Mouse (Mus musculus) gastrocnemius, adult 8-10 months (tissue): ENCODE measurements around the gene Rapgef5. TPM values are rescaled to one million over a fixed set of nuclear protein-coding genes. Genes with fewer than 3 reads are reported as not detected.

Experiments used
- DNase-seq, 2 experiments: peaks; one replicate each; pipeline ENCODE4 v3.0.0; 2022; ENCODE audit warnings: low spot score in 2 of 2
- total RNA-seq, 4 experiments: library from RNA; stranded (reverse); gene quantifications; 2 replicates each; pipeline ENCODE4 v1.2.4; 2022

The Rapgef5 gene
- total RNA-seq, 4 experiments from 2014 or later: 2.5 to 4.2 (median 3.2) TPM

DNA sequence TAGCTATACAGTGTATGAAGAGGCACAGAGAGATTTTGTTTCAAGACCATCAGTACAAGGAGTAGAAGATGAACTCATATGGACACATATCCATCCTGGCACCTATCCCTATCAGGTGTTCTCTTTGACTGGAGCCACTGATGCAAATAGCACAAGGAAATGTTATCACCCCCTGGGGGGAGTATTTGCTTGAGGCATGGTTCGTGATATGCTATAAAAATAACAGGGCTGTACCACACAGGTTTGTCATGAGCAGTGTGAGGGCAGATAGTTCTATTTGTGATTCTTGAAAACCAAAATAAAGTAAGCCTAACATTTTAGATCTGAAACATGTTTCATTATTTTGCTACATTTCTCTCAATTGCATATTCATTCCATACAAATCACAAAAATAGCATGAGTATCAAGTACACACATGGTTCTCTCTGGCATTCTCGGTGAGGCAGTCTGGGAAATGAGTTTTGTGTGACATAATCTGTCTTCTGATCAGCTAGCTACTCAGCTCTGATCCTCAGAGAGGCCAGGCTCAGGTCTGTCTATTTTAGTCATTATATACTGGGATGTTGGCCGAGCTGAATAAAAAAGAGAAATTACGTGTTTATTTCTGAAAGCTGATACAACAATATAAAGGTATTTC is 12.3 kb downstream of the Rapgef5 start:
- DNase-seq: no peak

DNA sequence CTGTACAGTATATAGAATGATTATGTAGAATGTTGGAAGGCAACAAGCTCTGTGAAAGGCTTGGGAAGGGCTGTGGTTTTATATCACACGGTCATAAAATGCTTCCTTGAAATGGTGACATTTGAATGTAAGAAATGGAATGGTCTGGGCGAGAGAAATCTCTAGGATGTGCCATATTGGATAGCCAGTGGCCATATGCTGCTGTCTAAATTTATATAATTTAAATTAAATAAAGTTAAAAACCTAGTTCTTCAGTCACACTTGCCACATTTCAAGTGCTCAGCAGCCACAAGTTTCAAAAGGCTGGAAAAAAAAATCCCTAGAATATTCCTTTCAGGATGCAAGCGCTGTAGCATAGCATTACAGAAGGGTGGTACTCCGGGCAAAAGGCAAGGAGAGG is 14.8 kb downstream of the Rapgef5 start:
- no peak for DNase-seq

DNA sequence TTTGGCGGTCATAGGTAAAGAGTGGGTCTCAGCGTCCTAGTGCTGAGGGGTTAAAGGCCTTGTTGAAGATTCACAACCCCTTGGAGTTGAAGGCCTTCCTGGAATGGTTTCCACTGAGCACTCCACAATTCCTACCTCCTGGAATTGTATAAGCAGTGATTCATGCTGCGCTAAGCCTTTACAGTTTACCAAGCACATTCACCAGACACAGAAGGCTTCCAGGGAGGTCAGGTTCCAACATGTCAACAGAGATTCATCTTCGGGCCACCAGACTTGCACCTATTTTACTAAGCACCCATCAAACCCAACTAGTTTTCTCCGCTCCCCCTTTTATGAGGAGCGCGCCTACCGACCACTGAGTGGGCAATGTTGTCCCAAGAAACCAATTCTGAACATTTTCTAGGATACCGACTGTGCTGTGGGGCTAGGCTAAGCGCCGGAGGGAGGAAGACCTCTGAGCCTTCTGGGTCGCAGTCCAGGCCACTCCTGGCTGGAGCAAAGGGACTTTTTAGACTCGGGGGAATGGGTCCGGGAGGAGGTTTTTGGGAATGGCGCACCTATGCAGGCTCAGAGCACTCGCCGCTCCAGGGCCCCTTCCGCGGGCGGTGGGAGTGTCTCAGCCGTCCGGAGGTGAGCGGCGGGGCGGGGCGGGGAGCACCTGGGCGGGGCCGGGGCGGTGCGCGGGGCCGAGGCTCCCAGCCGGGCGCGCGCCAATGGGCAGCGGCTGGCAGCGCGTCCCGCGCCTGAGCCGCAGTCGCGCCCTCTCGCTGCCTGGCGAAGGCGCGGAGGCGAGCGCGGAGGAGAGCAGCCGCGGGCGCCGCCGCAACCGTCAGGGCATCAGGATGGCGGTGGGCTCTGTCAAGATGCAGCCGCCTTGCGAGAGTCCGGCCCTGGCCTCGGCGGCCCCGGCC is 17.2 kb downstream of the Rapgef5 start:
- DNase-seq: no peak

DNA sequence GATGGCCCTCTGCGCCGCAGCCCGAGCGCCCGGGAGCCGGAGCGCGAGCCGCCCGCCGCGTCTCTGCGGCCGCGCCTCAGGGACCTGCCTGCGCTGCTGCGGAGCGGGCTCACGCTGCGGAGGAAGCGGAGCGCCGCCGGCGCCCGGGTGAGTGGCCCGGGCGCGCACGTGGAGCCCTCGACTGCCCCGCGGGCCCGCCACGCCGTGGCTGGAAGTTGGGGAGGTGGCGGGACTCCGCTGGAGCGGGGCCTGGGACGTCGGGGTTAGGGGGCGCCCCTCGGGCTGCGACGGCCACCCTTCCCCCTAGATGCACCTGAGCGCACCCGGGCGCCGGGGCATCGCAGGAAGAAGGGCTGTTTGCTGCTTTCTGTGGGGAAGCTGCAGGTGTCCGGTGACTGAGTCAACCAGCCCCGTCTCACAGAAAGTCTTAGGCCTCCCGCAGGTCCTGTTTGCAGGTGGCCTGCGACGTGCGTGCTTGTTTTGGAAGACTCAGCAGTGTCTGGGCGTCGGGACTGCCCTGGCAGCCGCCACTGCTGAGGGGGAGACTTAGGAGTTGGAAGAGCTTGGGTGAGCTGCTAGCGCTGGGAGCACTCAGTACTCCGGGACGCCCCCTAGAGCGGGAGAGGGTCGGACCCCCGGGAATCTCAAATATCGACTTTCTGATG is 17.9 kb downstream of the Rapgef5 start:
- no peak for DNase-seq

DNA sequence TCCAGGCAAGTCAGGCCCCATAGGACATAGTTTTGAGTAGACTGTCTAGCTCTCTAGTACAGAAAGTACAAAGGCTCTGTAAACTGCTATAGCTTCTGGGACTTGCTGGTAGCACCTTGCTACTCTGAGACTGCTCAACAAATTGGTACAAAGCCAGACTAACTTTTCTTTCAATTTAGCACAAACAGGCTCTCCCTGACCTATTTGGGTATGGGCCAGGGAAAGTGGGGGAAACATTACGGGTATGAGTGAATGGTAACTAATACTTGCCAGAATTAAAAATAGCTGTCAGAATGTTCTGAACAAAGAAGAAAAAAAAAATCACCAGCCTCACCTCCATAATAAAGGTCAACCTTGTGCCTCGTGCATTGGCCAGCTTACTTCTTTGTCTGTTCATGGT is 24.1 kb downstream of the Rapgef5 start:
- no peak for DNase-seq

DNA sequence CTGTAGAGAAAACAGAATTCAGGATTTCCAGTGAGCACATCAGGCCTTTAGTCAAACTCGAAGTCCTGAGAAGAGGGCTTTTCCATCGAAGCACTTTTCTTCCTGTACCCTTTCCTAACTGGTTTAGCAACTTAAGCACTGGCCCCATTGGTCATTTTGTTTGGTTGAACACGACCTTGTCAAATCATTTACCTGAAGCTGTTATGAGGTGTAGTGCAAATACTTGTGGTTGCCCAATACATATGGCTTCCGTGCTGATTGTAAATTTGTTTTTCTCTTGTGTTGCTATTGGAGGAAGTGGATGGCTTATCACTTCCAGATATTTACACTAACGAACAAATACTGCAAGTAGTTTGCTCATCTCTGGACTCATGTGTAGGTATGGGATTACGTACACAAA is 29.0 kb downstream of the Rapgef5 start:
- no peak for DNase-seq

DNA sequence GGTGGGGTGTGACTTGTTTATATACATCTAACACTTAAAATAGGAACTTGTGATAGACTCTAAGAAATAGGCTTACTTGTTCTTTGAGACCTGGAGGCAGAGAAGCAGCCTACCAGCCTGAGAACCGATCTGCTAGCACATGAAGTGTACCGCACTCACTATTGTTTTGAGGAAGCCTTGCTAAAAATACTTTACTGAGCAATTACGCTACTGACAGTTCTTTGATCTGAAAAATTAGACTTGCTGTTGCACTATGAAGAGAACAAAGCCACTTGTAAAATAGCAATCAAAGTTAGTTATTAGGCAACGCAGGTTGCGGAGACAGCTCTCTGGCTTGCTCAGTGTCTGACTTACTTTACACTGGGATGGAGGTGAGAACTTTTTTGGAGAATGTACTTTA is 37.1 kb downstream of the Rapgef5 start:
- DNase-seq: no peak

DNA sequence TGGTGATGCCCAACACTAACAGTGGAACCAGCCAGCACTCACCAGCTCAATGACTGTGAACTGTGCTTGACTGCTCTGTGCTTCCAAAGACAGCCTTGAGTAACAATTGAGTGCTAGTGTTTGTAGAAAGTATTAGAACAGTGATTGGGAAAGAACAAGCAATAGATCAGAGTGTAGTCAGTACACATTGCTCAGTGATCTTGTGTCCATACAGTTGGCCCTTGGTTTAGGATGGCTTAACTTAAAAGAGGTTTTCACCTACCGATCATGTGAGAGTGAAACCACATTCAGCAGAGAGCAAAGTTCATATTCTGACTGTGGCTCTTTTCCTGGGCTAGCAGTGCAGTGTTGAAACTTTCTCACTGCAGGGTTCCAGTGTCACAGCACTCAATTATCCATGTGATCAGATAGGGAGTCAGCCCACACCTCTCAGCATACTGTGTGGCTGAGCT is 38.4 kb downstream of the Rapgef5 start:
- no peak for DNase-seq

DNA sequence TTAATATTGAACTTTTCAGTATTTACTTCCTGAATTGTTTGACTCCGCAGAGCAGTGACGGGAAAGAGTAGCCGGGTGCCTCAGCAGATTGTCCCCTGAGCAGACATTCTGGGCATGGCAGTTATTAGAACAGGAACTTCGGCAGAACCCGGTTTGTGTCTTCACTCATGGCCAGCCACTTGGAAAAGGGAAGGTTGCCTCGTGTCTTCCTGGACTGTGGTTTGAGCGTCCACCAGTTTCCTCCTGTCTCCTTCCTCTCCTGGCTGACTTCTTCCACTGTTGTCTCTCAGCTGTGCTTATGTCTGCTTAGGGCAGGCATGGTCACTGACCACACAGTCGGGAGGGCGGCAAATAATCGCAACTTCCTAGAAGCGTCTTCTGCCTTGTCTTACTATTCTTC is 44.2 kb downstream of the Rapgef5 start:
- no peak for DNase-seq

DNA sequence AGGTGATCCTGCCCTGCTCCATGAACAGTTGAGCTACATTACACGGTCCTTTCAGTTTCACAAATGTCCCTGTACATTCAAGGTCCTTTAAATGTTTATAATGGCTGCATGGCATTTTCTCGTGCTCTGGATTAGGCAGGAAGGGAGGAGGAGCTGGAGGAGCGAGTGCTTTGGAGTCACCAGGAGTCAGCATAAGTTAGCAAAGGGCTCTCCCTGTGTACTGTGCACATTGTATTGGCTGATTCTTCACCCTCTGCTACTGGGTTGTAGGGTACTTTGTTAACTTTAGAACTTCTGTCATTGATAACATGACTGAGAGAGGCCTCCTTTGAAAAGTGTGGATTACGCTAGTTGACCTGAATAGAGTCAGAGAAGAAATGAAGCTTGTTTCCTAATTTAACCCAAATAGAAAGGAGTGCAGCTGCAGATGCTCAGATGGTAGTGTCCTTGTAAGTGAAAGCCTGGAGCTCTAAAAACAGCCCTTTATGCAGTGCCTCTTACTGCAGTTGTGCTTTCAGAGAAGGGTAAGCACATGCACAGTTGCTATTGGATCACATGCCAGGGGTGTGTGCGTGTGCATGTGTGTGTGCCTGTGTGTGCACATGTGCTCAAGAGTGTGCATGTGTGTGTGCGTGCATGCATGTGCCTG is 45.3 kb downstream of the Rapgef5 start:
- no peak for DNase-seq

DNA sequence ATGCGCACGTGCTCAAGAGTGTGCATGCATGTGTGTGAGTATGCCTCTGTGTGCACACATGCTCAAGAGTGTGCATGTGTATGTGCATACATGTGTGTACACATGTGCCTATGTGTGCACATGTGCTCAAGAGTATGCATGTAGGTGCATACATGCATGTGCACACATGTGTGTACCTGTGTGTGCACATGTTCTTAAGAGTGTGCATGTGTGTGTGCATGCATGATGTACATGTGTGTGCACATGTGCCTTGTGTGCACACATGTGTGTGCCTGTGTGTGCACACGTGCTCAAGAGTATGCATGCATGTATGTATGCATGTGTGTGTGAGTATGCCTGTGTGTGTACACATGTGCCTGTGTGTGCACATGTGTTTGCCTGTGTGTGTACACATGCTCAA is 45.8 kb downstream of the Rapgef5 start:
- DNase-seq: no peak

DNA sequence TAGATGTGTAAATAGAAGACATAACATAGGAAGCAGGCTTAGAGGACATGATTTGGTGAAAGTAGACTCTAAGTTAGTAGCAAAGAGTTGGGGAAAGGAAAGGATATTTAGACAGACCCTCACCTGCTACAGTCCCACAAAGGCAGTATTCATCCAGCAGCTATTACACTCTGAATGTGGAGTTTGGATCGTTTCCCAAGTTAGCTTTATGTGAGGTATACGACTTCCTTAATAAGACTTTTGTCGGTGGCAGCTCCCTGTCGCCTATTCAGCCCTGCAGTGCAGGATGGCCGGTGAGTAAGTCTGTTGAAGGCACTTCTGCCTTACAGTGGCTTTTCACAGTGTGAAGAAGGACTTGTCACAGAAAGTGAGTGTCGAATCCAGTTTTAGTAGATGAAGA is 47.6 kb downstream of the Rapgef5 start:
- no peak for DNase-seq

DNA sequence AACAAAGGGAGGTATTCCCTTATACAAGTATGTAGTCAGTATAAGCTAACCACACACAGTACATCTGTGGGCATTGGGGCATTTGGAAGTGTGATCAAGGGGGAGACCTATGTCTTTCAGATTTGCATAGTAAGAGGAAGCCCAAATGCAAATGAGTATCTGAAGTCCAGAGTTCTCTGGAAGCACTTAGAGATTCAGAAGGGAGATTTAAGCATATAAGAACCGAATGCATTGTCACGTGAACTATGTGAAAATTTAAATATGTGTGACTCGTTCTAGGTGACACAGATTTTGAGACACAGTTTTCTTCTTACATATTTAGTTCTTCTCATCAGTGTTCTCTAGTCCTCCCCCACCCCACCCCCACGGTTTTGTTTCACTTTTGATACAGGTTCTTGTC is 50.0 kb downstream of the Rapgef5 start:
- no peak for DNase-seq

DNA sequence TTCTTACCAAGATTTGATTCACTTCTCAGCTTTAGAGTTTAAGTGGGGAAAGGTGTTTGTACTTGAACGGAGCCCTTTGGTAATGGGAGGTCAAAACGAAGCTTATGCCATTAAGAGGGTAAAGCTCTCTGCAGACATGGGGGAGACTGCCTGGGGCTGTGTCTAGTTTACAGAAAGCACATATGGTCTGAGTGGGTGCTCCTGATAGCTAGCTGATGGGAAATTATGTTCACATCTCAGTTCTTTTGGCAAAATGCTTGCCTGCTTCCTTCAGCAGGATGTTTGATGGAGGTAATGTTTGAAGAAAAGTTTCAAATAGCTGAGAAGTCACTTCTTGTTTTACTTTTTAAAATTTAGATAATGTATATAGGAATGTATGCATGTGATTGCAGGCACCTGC is 53.4 kb downstream of the Rapgef5 start:
- no peak for DNase-seq

DNA sequence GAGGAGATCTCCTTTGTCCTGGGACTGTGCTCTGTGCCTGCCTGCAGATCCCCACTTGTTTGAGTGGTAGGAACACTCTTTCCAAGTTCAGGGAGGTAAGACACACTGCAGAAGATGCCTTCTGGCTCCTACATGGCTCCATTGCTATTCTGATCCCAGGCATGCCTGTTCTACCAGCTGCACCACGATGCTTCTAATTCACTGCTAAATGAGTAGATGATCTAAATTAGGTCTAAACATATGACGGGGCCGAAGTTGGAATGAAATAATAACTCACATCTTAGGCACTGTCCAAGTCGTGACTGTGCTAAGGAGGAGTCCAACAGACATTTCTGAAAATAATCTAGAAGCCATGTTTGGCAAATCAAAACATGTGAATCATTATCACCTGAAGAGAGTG is 68.0 kb downstream of the Rapgef5 start:
- DNase-seq: no peak

DNA sequence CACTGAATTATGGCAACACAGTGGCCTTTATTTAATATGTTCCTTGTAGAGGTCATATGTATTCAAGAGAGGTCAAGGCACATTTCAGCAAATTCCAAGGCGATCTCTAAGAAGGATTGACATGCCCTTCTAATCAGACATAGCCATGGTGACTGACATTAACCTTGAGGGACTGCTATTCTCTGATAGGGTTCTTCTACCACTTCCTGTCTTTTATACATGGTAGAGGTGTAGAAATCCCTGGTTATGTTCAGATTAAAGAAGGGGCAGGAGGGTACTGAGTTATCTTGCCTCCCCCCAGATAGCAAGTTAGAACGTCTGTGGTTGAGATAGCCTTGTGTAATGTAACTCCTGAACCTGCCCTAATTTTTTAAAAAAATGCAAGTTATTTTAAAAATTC is 69.1 kb downstream of the Rapgef5 start:
- DNase-seq: no peak

DNA sequence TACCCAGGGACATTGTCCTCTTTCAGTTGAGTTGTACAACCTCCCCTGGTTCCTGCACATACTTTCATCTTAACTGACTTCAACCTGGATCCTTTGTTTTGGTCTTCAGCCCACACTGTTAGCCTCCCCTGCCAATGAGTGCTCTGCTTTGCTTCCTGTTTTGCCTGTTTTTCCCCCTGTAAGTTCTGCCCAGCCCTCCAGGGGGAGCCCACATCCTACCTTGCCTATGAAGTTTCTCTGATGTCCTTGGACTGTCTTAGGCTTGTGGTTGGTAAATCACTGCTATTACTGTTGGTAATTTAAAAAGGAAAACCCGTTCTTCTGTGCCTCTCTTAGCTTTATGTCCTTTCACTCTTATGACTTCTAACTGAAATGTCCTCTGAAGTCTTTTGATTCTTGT is 69.8 kb downstream of the Rapgef5 start:
- no peak for DNase-seq

DNA sequence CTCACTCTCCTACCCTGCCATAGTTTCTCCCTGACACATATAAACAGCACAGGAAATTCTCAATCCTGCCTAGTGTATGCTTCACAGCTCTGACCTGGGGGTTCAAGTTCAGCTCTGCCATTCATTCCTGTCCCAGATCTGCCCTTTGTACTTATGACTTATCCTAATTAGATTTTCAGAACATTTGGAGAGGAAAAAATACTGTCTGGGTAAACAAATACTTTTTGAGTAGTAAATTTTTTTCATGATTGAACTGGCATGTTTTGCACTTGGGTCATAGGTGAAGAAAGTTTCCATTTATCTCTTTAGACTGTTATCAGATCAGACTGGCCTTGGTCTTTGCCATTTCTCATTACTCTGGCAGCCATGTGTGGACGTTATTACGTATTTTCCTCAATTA is 72.9 kb downstream of the Rapgef5 start:
- no peak for DNase-seq

DNA sequence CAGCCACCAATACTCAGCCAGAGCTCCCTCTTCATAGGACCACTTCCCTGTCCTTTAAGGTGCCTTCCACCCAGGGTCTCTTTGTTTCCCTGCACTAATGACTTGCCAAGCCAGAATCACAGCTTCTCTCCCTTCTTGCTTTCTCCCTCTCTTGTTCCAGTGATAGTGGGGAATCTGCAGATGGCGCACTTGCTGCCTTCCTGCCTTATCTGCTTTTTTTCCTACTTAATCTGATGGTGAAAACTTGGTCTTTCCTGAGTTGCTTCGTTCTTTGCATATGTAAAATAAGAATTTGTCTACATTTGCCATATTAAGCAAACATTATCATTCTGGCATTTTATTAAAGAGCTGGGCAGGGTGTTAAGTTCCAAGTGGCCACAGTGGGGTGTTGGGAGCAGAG is 75.7 kb downstream of the Rapgef5 start:
- no peak for DNase-seq

DNA sequence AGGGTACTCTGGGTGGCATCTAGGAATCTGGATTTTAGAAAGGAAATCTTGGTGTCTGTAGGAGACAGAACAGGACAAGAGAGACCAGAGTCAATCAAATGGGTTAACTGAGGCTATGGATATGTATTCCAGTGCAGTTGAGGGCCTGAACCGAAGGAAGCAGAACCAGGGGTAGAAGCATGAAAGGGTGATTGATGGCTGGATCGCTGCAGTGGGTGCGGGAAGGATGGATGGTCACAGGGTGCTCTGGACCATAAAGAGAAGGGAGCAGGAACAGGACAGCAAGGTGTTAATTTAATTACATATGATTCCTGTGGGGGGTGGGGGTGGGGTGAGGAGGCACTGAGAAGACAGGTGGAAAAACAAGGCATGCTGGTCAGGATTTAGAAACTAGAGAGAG is 76.3 kb downstream of the Rapgef5 start:
- no peak for DNase-seq

DNA sequence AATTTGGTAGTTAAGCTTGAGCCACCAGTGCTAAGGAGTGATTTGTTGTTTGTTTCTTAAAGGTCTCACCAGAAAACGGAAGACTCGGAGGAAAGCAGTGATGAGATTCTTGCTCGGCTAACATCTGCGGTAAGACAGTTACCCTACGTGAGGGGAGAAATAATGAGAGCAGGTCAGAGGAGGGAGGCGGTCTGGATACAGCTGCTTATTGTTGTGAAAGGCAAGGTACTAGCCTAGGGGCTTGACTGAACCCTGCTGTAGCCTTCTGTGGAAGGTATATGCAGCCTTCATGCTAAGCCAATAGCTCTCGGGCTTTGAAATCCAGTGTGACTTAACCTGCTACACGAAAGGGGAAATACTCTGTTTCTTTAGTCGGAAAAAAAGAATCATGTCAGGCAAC is 78.9 kb downstream of the Rapgef5 start:
- no peak for DNase-seq

DNA sequence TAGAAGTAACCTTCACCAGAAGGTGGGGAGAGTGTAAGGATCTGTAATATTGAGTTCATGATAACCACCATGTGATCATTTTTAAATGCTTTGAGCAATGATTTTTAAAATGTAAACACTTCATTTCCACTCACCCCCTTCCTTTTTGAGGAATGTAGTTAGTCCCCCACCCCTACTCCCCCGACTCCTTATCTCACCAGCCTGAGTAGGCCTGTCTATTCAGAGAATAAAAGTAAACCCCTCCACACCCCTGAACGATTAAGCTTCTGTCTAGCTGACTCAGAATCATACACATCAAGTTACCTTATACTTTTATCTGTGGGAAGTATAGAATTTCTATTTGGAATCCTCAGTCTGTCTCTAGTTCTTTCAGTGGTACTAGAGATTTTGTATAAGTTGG is 81.9 kb downstream of the Rapgef5 start:
- DNase-seq: no peak
